Mouse (Mus musculus) ES-E14 (cell line): ENCODE results near the gene Lpar2. TPM values are rescaled to one million over a fixed set of nuclear protein-coding genes. Genes with fewer than 3 reads are reported as not detected.

Experiments used
- DNase-seq: peaks from one replicate; pipeline ENCODE4 v3.0.0-alpha.2; 2013; ENCODE audit warnings: low read depth, low spot score
- H3K27ac ChIP-seq: 2 replicates; pipeline ENCODE4 v1.5.1; 2012; ENCODE audit warnings: low read depth, mild to moderate bottlenecking, low read length, moderate library complexity, mixed read lengths; ENCODE audit not compliant: poor library complexity, insufficient read depth, severe bottlenecking
- H3K36me3 ChIP-seq: 2 replicates; pipeline ENCODE4 v1.6.1; 2012; ENCODE audit warnings: mild to moderate bottlenecking, low read length, moderate library complexity, mixed read lengths; ENCODE audit not compliant: control insufficient read depth, poor library complexity, insufficient read depth, severe bottlenecking
- H3K4me1 ChIP-seq, 2 experiments: fragments of 150-350 bp in 1 of 2; sonication (generic) in 1 of 2; 2 replicates each; pipeline ENCODE4 v1.6.1; 2012; ENCODE audit warnings: low read length in 2 of 2, mild to moderate bottlenecking in 1 of 2, mixed read lengths in 1 of 2; ENCODE audit not compliant: control insufficient read depth in 2 of 2, insufficient read depth in 2 of 2, poor library complexity in 1 of 2
- H3K4me3 ChIP-seq, 2 experiments: fragments of 150-350 bp in 1 of 2; sonication (generic) in 1 of 2; 2 replicates each; pipeline ENCODE4 v1.5.1; 2012; ENCODE audit warnings: low read length in 2 of 2, low read depth in 1 of 2, mild to moderate bottlenecking in 1 of 2, mixed read lengths in 1 of 2; ENCODE audit not compliant: insufficient read depth in 1 of 2, poor library complexity in 1 of 2, severe bottlenecking in 1 of 2
- H3K9ac ChIP-seq: 2 replicates; pipeline ENCODE4 v1.6.1; 2012; ENCODE audit warnings: low read depth, mild to moderate bottlenecking, low read length, mixed read lengths; ENCODE audit not compliant: poor library complexity, insufficient read depth, severe bottlenecking
- H3K9me3 ChIP-seq: fragments of 150-350 bp; sonication (generic); 2 replicates; pipeline ENCODE4 v1.6.1; 2012; ENCODE audit warnings: low read depth, mild to moderate bottlenecking, low read length; ENCODE audit not compliant: control insufficient read depth, insufficient read depth
- CHD2 ChIP-seq: IDR thresholded peaks from 2 replicates; pipeline ENCODE4 v1.6.1; 2014; ENCODE audit warnings: mild to moderate bottlenecking, low read depth, low read length, inconsistent platforms
- HCFC1 ChIP-seq: IDR thresholded peaks from 2 replicates; pipeline ENCODE4 v1.6.1; 2012; ENCODE audit warnings: low read length, inconsistent platforms, borderline replicate concordance; ENCODE audit not compliant: insufficient read depth
- MAFK ChIP-seq: IDR thresholded peaks from 2 replicates; pipeline ENCODE4 v1.6.1; 2014; ENCODE audit warnings: mild to moderate bottlenecking, low read depth, low read length, inconsistent platforms; ENCODE audit not compliant: insufficient read depth
- ZC3H11A ChIP-seq: IDR thresholded peaks from 2 replicates; pipeline ENCODE4 v1.6.1; 2012; ENCODE audit warnings: low read depth, mild to moderate bottlenecking, inconsistent platforms, low read length, borderline replicate concordance
- ZNF384 ChIP-seq: IDR thresholded peaks from 2 replicates; pipeline ENCODE4 v1.6.1; 2012; ENCODE audit warnings: low read depth, low read length, inconsistent platforms
- in situ Hi-C, 2 experiments: fragments of 600-800 bp; cut with MboI; formaldehyde crosslinking; loops; one replicate each; pipeline ENCODE4 v1.15.1; 2025; ENCODE audit warnings: low sequenced_read_pairs in 2 of 2, inconsistent platforms in 1 of 2; ENCODE audit not compliant: unreplicated experiment in 2 of 2
- total RNA-seq: library from RNA; depleted of rRNA; stranded (reverse); fragments of 300-350 nt; gene quantifications from 2 replicates; pipeline ENCODE4 v1.2.3, GENCODE M21; 2012

Lpar2 gene
- total RNA-seq, 1 experiment = 5.6 TPM

DNA sequence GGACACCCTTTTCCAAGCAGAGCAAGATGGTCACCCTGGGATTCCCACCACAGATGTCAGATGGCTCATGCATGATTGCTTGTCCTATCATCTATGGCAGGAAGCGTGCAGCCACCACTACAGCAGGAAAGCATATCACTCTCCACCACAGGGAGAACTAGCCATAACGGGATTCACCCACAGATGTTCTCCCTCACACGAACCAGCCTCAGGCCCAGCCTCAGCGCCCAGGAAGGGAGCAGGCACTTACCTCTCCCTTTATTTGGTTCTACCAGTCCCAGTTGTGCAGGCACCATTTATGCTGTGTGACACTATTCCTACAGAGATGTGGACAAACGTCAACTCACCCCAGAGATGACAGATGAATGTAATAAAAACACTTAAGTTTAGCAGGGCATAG, 33.1 kb upstream of the Lpar2 start:
- Histone ChIP-seq H3K9ac (no peak overlapping the region), H3K27ac (no peak overlapping the region), H3K9me3 (no peaks in the 10 kb centered on the region), H3K4me1 (peaks cover 4% of the 10 kb centered on the region in 2 experiments; a peak in 1 of 4 replicates), H3K36me3 (peaks cover 12% of the 10 kb centered on the region), H3K4me3 (no peak overlapping the region)
- no peak for DNase-seq
- no peak for TF ChIP-seq HCFC1
- TF ChIP-seq CHD2 = no peak
- no peak for TF ChIP-seq MAFK
- TF ChIP-seq ZC3H11A = no peak
- no peak for TF ChIP-seq ZNF384
- in situ Hi-C loops = no loop called here

GRCm38 (mm10) chr8:69789731-69790130, 32.5 kb upstream of the Lpar2 start:
- Histone ChIP-seq H3K4me3 (peak overlapping the region in 1 of 2 experiments; percentile 94; a peak in 2 of 4 replicates), H3K4me1 (peaks cover 4% of the 10 kb centered on the region in 2 experiments; a peak in 1 of 4 replicates), H3K36me3 (peaks cover 17% of the 10 kb centered on the region), H3K9ac (no peak overlapping the region), H3K27ac (no peak overlapping the region), H3K9me3 (no peaks in the 10 kb centered on the region)
- no peak for DNase-seq
- in situ Hi-C loops = no loop called here
- TF ChIP-seq MAFK (no peak), CHD2 (no peak), ZNF384 (no peak), HCFC1 (no peak), ZC3H11A (no peak)

GRCm38 (mm10) chr8:69790364-69790763, 31.9 kb upstream of the Lpar2 start:
- peaks cover 4% of the 10 kb centered on the region in 2 experiments; a peak in 1 of 4 replicates for H3K4me1 ChIP-seq
- no peak for TF ChIP-seq HCFC1
- TF ChIP-seq ZNF384 = peak; percentile 63; the same call in 1 of the 2 replicates
- in situ Hi-C loops = no loop called here
- peak overlapping the region; percentile 82; the same call in 1 of the 2 replicates for H3K27ac ChIP-seq
- no peak for DNase-seq
- peak overlapping the region; percentile 57; the same call in 1 of the 2 replicates for H3K9ac ChIP-seq
- H3K4me3 ChIP-seq = peak overlapping the region; percentile 93 to 94; a peak in 3 of 4 replicates
- H3K36me3 ChIP-seq = peaks cover 22% of the 10 kb centered on the region
- no peaks in the 10 kb centered on the region for H3K9me3 ChIP-seq

- Histone ChIP-seq H3K9ac (peak within 1 kb of the TSS; percentile 97), H3K9me3 (no peaks in the 10 kb centered on the region), H3K4me3 (peak within 1 kb of the TSS; percentile 93 to 94), H3K4me1 (peaks cover 4% of the 10 kb centered on the region in 2 experiments; a peak in 1 of 4 replicates), H3K27ac (peak within 1 kb of the TSS; percentile 82), H3K36me3 (peaks cover 26% of the 10 kb centered on the region)
- peak; percentile 83 for DNase-seq
- TF ChIP-seq HCFC1 (peak; percentile 71; the same call in 1 of the 2 replicates), ZNF384 (no peak)
- in situ Hi-C loops = no loop called here
Observed at GRCm38 (mm10) chr8:69790773-69791367, 31.4 kb upstream of the Lpar2 start, which contains the start of the genes Atp13a1 and Zfp866. Gene Atp13a1, plus strand, starts transcription at chr8:69791163. Gene Zfp866, minus strand, starts transcription at chr8:69791178.
